8 mouse cellular contexts compared by ENCODE assay signal in genomic region chr11:48833078-48833730, GRCm38 (mm10). TPM values are rescaled to one million over a fixed set of nuclear protein-coding genes. Genes with fewer than 3 reads are reported as not detected.
DNase-seq lines count a peak whose midpoint lies in the region; ATAC-seq and TF ChIP-seq lines count a peak whose summit lies in the region.

No protein-coding gene starts in this region.

- H3K9me3 ChIP-seq in hindbrain, embryonic 10.5 days: no peaks in the 10 kb centered on the region
- H3K9me3 ChIP-seq in liver, embryonic 16.5 days (replicated peaks; ENCODE audit: control insufficient read depth, low read length): no peaks in the 10 kb centered on the region

- H3K27ac ChIP-seq in heart, adult 2 months: peak overlapping the region; percentile 6; the same call in 1 of the 2 replicates
- H3K27ac ChIP-seq in hindbrain, embryonic 10.5 days: no peak overlapping the region
- peak overlapping the region; percentile 39; the same call in 1 of the 2 replicates for H3K27ac ChIP-seq in liver, embryonic 16.5 days (ENCODE audit: low read length)

- TF ChIP-seq CTCF in heart, adult 2 months (IDR thresholded peaks at IDR 0.05): no peak

- H3K36me3 ChIP-seq in heart, adult 2 months (ENCODE audit: control insufficient read depth, insufficient read depth, low read length): no peaks in the 10 kb centered on the region
- H3K36me3 ChIP-seq in hindbrain, embryonic 10.5 days: no peaks in the 10 kb centered on the region
- no peaks in the 10 kb centered on the region for H3K36me3 ChIP-seq in liver, embryonic 16.5 days (ENCODE audit: control insufficient read depth, insufficient read depth)

- WGBS in heart, adult 2 months: 32% methylated on average over 9 of the region's 9 CpGs
- 41% methylated on average over 9 of the region's 9 CpGs for WGBS in hindbrain, embryonic 10.5 days
- WGBS in liver, embryonic 16.5 days (ENCODE audit: insufficient replicate concordance): 16% methylated on average over 9 of the region's 9 CpGs

- no peaks in the 10 kb centered on the region for H3K79me2 ChIP-seq in heart, adult 2 months (replicated peaks; ENCODE audit: control insufficient read depth, insufficient read depth, low read length)

- peak; percentile 21 for ATAC-seq in CD4-positive, CD25-positive, alpha-beta regulatory T cell, adult 4 months
- ATAC-seq in liver, embryonic 16.5 days (ENCODE audit: low read depth): peak; percentile 33

- no peak overlapping the region for H3K9ac ChIP-seq in heart, adult 2 months (ENCODE audit: low read depth, low read length)
- no peak overlapping the region for H3K9ac ChIP-seq in liver, embryonic 16.5 days (ENCODE audit: low read depth, low read length)

- peak overlapping the region; percentile 67 for H3K4me2 ChIP-seq in liver, embryonic 16.5 days (ENCODE audit: low read depth, low read length)

- no peak for TF ChIP-seq EP300 in heart, adult 2 months (IDR thresholded peaks at IDR 0.05; ENCODE audit: insufficient read depth, low read depth, low read length)

- no peaks in the 10 kb centered on the region for H3K27me3 ChIP-seq in heart, adult 2 months (ENCODE audit: control insufficient read depth, insufficient read depth, low read length)
- H3K27me3 ChIP-seq in hindbrain, embryonic 10.5 days (ENCODE audit: insufficient read depth, poor library complexity, severe bottlenecking): peaks cover 35% of the 10 kb centered on the region
- peaks cover 16% of the 10 kb centered on the region for H3K27me3 ChIP-seq in liver, embryonic 16.5 days (ENCODE audit: control insufficient read depth, insufficient read depth, low read depth, low read length)

- intact Hi-C loops in heart, adult 2 months (cut with DNase I): loop anchor here (1.0 kb wide), 1 partner anchor 9 kb away; no protein-coding TSS in a partner anchor
- intact Hi-C loops in heart, postnatal 36 days (cut with DNase I): no loop called here

- no peak for DNase-seq in heart, adult 2 months
- no peak for DNase-seq in heart, postnatal 36 days
- no peak for DNase-seq in hindbrain, embryonic 10.5 days (ENCODE audit: low spot score)
- no peak for DNase-seq in spleen, postnatal 10 days (ENCODE audit: low spot score in 2 of 2)
- no peak for DNase-seq in adrenal gland, postnatal 14 days
- DNase-seq in ovary, postnatal 10 days (ENCODE audit: low spot score): no peak

- TF ChIP-seq POLR2A in heart, adult 2 months (IDR thresholded peaks at IDR 0.05; ENCODE audit: insufficient read depth, low read depth, low read length): no peak

- H3K4me3 ChIP-seq in heart, adult 2 months: peak overlapping the region; percentile 75
- H3K4me3 ChIP-seq in hindbrain, embryonic 10.5 days: peak overlapping the region; percentile 62
- peak overlapping the region; percentile 67 for H3K4me3 ChIP-seq in liver, embryonic 16.5 days (ENCODE audit: low read depth, low read length)

- peaks cover 3% of the 10 kb centered on the region for H3K4me1 ChIP-seq in heart, adult 2 months (ENCODE audit: control insufficient read depth, insufficient read depth, low read length)
- H3K4me1 ChIP-seq in hindbrain, embryonic 10.5 days (replicated peaks): peaks cover 15% of the 10 kb centered on the region
- peaks cover 18% of the 10 kb centered on the region for H3K4me1 ChIP-seq in liver, embryonic 16.5 days (ENCODE audit: control insufficient read depth, low read depth, low read length)

RNA-seq across cellular contexts. Expression of gene Gm12184, which starts 6.7 kb away (rescaled TPM):
- total RNA-seq in heart, adult 2 months (2021): 1 to 10 TPM; 3.8 to 3.9 TPM
- polyA plus RNA-seq in heart, adult 2 months (2012; rRNA removed): 18.8 and 28.2 TPM in 2 replicates
- 1 to 10 TPM; 3.5 to 3.9 TPM for total RNA-seq in heart, postnatal 36 days (2021)
- polyA plus RNA-seq in CD4-positive, CD25-positive, alpha-beta regulatory T cell, adult 4 months (2017; shearing (Covaris generic)): 1 to 10 TPM in 1 of 2 experiments, under 1 TPM in 1; 0.92 to 4.1 TPM
- polyA plus RNA-seq in hindbrain, embryonic 10.5 days (2016; fragmentation: Nextera tagmentation; extraction: Ambion mirVana): 3.5 and 4.7 TPM in 2 replicates
- 0.22 and 0.40 TPM in 2 replicates for polyA plus RNA-seq in liver, embryonic 16.5 days (2015; fragmentation: Nextera tagmentation; extraction: Ambion mirVana)
- total RNA-seq in adrenal gland, postnatal 14 days (2021): 2.3 and 3.5 TPM in 2 replicates

RNA-seq across cellular contexts. Expression of gene Trim7, which starts 7.3 kb away (rescaled TPM):
- total RNA-seq in heart, adult 2 months (2021): 10 to 100 TPM; 18.2 to 18.4 TPM
- polyA plus RNA-seq in heart, adult 2 months (2012; rRNA removed): 27.9 and 32.6 TPM in 2 replicates
- 10 to 100 TPM; 17.8 to 26.2 TPM for total RNA-seq in heart, postnatal 36 days (2021)
- 1 to 10 TPM in 1 of 2 experiments, under 1 TPM in 1; 0.77 to 2.1 TPM for polyA plus RNA-seq in CD4-positive, CD25-positive, alpha-beta regulatory T cell, adult 4 months (2017; shearing (Covaris generic))
- 0.26 and 0.30 TPM in 2 replicates for polyA plus RNA-seq in hindbrain, embryonic 10.5 days (2016; fragmentation: Nextera tagmentation; extraction: Ambion mirVana)
- 0.11 and 0.14 TPM in 2 replicates for polyA plus RNA-seq in liver, embryonic 16.5 days (2015; fragmentation: Nextera tagmentation; extraction: Ambion mirVana)
- total RNA-seq in adrenal gland, postnatal 14 days (2021): 6.1 and 8.5 TPM in 2 replicates

RNA-seq across cellular contexts. Expression of gene Trim41, which starts 16.1 kb away (rescaled TPM):
- 10 to 100 TPM; 19.8 to 19.9 TPM for total RNA-seq in heart, adult 2 months (2021)
- polyA plus RNA-seq in heart, adult 2 months (2012; rRNA removed): 19.1 and 19.3 TPM in 2 replicates
- 10 to 100 TPM; 21.0 to 22.7 TPM for total RNA-seq in heart, postnatal 36 days (2021)
- 1 to 10 TPM; 2.0 to 3.7 TPM for polyA plus RNA-seq in CD4-positive, CD25-positive, alpha-beta regulatory T cell, adult 4 months (2017; shearing (Covaris generic))
- polyA plus RNA-seq in hindbrain, embryonic 10.5 days (2016; fragmentation: Nextera tagmentation; extraction: Ambion mirVana): 4.5 and 5.1 TPM in 2 replicates
- polyA plus RNA-seq in liver, embryonic 16.5 days (2015; fragmentation: Nextera tagmentation; extraction: Ambion mirVana): 1.6 and 1.8 TPM in 2 replicates
- total RNA-seq in adrenal gland, postnatal 14 days (2021): 34.6 and 40.5 TPM in 2 replicates

RNA-seq across cellular contexts. Expression of gene Rack1, which starts 33.1 kb away (rescaled TPM):
- 100 to 1,000 TPM; 337 to 437 TPM for total RNA-seq in heart, adult 2 months (2021)
- polyA plus RNA-seq in heart, adult 2 months (2012; rRNA removed): 867 and 1,301 TPM in 2 replicates
- 100 to 1,000 TPM; 385 to 411 TPM for total RNA-seq in heart, postnatal 36 days (2021)
- polyA plus RNA-seq in CD4-positive, CD25-positive, alpha-beta regulatory T cell, adult 4 months (2017; shearing (Covaris generic)): 1,000 to 10,000 TPM; 1,099 to 1,661 TPM
- polyA plus RNA-seq in hindbrain, embryonic 10.5 days (2016; fragmentation: Nextera tagmentation; extraction: Ambion mirVana): 672 and 778 TPM in 2 replicates
- 395 and 402 TPM in 2 replicates for polyA plus RNA-seq in liver, embryonic 16.5 days (2015; fragmentation: Nextera tagmentation; extraction: Ambion mirVana)
- 735 and 919 TPM in 2 replicates for total RNA-seq in adrenal gland, postnatal 14 days (2021)

RNA-seq across cellular contexts. Expression of gene Irgm1, which starts 38.3 kb away (rescaled TPM):
- 10 to 100 TPM in 1 of 2 experiments, 1 to 10 TPM in 1; 9.9 to 13.5 TPM for total RNA-seq in heart, adult 2 months (2021)
- polyA plus RNA-seq in heart, adult 2 months (2012; rRNA removed): 10.0 and 17.2 TPM in 2 replicates
- total RNA-seq in heart, postnatal 36 days (2021): 10 to 100 TPM; 12.5 to 13.5 TPM
- 100 to 1,000 TPM; 189 to 229 TPM for polyA plus RNA-seq in CD4-positive, CD25-positive, alpha-beta regulatory T cell, adult 4 months (2017; shearing (Covaris generic))
- 1.8 and 2.4 TPM in 2 replicates for polyA plus RNA-seq in hindbrain, embryonic 10.5 days (2016; fragmentation: Nextera tagmentation; extraction: Ambion mirVana)
- polyA plus RNA-seq in liver, embryonic 16.5 days (2015; fragmentation: Nextera tagmentation; extraction: Ambion mirVana): 18.9 and 20.6 TPM in 2 replicates
- 15.2 and 19.0 TPM in 2 replicates for total RNA-seq in adrenal gland, postnatal 14 days (2021)
